Mouse (Mus musculus) left cerebral cortex, adult 2 months (tissue): Measurements from ENCODE around the gene Glod4. TPM values are rescaled to one million over a fixed set of nuclear protein-coding genes. Genes with fewer than 3 reads are reported as not detected.

Source experiments
- DNase-seq, 2 experiments: peaks; one replicate each; pipeline ENCODE4 v3.0.0; 2021 to 2022; ENCODE audit warnings: low spot score in 2 of 2, mixed read lengths in 1 of 2; ENCODE audit errors: extremely low spot score in 1 of 2
- H3K27ac ChIP-seq: fragments of 200-600 bp; 2 replicates; pipeline ENCODE4 v1.8.1; 2022
- H3K4me3 ChIP-seq: fragments of 200-600 bp; 2 replicates; pipeline ENCODE4 v1.8.1; 2022
- CTCF ChIP-seq: fragments of 200-600 bp; IDR thresholded peaks from 2 replicates; pipeline ENCODE4 v1.8.1; 2022; ENCODE audit warnings: antibody characterized with exemption, mild to moderate bottlenecking, moderate library complexity
- intact Hi-C: fragments of 180-260 bp; cut with DNase I; formaldehyde crosslinking; loops from one replicate; pipeline ENCODE4 v1.15.1; 2025
- total RNA-seq, 2 experiments: library from RNA; stranded (reverse); gene quantifications; 2 replicates each; pipeline ENCODE4 v1.2.3; 2021

Glod4 gene
- total RNA-seq, 2 experiments from 2014 or later, result 48.1 to 58.1 TPM

GRCm38 (mm10) chr11:76255431-76256001 lies 12.0 kb upstream of the Glod4 start:
- intact Hi-C loops, result loop anchor here (5.0 kb wide), 1 partner anchor 57 kb away; no protein-coding TSS in a partner anchor
- no peak overlapping the region for H3K4me3 ChIP-seq
- DNase-seq, result no peak
- H3K27ac ChIP-seq, result no peak overlapping the region
- TF ChIP-seq CTCF, result no peak

- no peak overlapping the region for H3K27ac ChIP-seq
- no peak overlapping the region for H3K4me3 ChIP-seq
- no peak for DNase-seq
- no peak for TF ChIP-seq CTCF
- intact Hi-C loops, result loop anchor here (1.0 kb wide), 2 partner anchors 145 to 152 kb away; partner anchors contain the start of genes Nxn and Timm22
Measured at GRCm38 (mm10) chr11:76253918-76254264, 10.4 kb upstream of the Glod4 start.

- no peak overlapping the region for H3K27ac ChIP-seq
- H3K4me3 ChIP-seq, result no peak overlapping the region
- peak; percentile 96 for TF ChIP-seq CTCF
- peak; percentile 80 to 87 for DNase-seq
- intact Hi-C loops, result loop anchor here (1.0 kb wide), 2 partner anchors 146 to 153 kb away; partner anchors contain the start of genes Nxn and Timm22
Measured at GRCm38 (mm10) chr11:76253145-76253917, 9.8 kb upstream of the Glod4 start.

- intact Hi-C loops, result no loop called here
- H3K27ac ChIP-seq, result no peak overlapping the region
- no peak overlapping the region for H3K4me3 ChIP-seq
- no peak for TF ChIP-seq CTCF
- no peak for DNase-seq
Measured at GRCm38 (mm10) chr11:76252036-76252435, 8.5 kb upstream of the Glod4 start.

GRCm38 (mm10) chr11:76247239-76247638 lies 3.7 kb upstream of the Glod4 start:
- DNase-seq, result no peak
- intact Hi-C loops, result no loop called here
- H3K27ac ChIP-seq, result no peak overlapping the region
- TF ChIP-seq CTCF, result no peak
- no peak overlapping the region for H3K4me3 ChIP-seq

- no peak for DNase-seq
- TF ChIP-seq CTCF, result no peak
- intact Hi-C loops, result no loop called here
- H3K27ac ChIP-seq, result no peak overlapping the region
- H3K4me3 ChIP-seq, result no peak overlapping the region
Measured at GRCm38 (mm10) chr11:76246439-76246838, 2.9 kb upstream of the Glod4 start.

- Histone ChIP-seq H3K4me3 (peak overlapping the region; percentile 91), H3K27ac (peak overlapping the region; percentile 86)
- intact Hi-C loops, result no loop called here
- no peak for TF ChIP-seq CTCF
- no peak for DNase-seq
Measured at GRCm38 (mm10) chr11:76243811-76244546, 454 bp upstream of the Glod4 start.

GRCm38 (mm10) chr11:76239750-76240149 lies 3.8 kb downstream of the Glod4 start:
- TF ChIP-seq CTCF, result no peak
- no peak for DNase-seq
- Histone ChIP-seq H3K27ac (no peak overlapping the region), H3K4me3 (no peak overlapping the region)
- intact Hi-C loops, result no loop called here

- intact Hi-C loops, result no loop called here
- no peak for DNase-seq
- H3K4me3 ChIP-seq, result no peak overlapping the region
- TF ChIP-seq CTCF, result no peak
- no peak overlapping the region; the same call in 1 of the 2 replicates for H3K27ac ChIP-seq
Measured at GRCm38 (mm10) chr11:76236136-76236535, 7.4 kb downstream of the Glod4 start.

GRCm38 (mm10) chr11:76225051-76225450 lies 18.5 kb downstream of the Glod4 start:
- no peak for DNase-seq
- intact Hi-C loops, result no loop called here
- Histone ChIP-seq H3K4me3 (no peak overlapping the region), H3K27ac (no peak overlapping the region)
- no peak for TF ChIP-seq CTCF

- TF ChIP-seq CTCF, result no peak
- intact Hi-C loops, result no loop called here
- DNase-seq, result no peak
- no peak overlapping the region for H3K27ac ChIP-seq
- H3K4me3 ChIP-seq, result no peak overlapping the region
Measured at GRCm38 (mm10) chr11:76224631-76225030, 18.9 kb downstream of the Glod4 start.

- intact Hi-C loops, result no loop called here
- peak; percentile 95 to 97 for DNase-seq
- H3K27ac ChIP-seq, result peak within 1 kb of the TSS; percentile 94
- TF ChIP-seq CTCF, result peak; percentile 94
- peak within 1 kb of the TSS; percentile 89 for H3K4me3 ChIP-seq
Measured at GRCm38 (mm10) chr11:76217390-76217800, 26.1 kb downstream of the Glod4 start, which contains the start of the genes Dbil5 and Gemin4. TSS of gene Dbil5 (plus strand) at chr11:76217608. TSS of gene Gemin4 (minus strand) at chr11:76217664.
